Mouse (Mus musculus) E14TG2a.4 (cell line): ENCODE data around the gene Kif21b.

Experiments
- CTCF ChIP-seq: conservative IDR thresholded peaks from 2 replicates; pipeline ENCODE4 v1.5.1; 2014; ENCODE audit warnings: low read length
- NANOG ChIP-seq: IDR thresholded peaks from 2 replicates; pipeline ENCODE4 v1.6.1; 2014; ENCODE audit warnings: borderline replicate concordance, low read length, mixed read lengths
- POU5F1 ChIP-seq: IDR thresholded peaks from 2 replicates; pipeline ENCODE4 v1.6.1; 2014; ENCODE audit warnings: low read length, borderline replicate concordance

DNA sequence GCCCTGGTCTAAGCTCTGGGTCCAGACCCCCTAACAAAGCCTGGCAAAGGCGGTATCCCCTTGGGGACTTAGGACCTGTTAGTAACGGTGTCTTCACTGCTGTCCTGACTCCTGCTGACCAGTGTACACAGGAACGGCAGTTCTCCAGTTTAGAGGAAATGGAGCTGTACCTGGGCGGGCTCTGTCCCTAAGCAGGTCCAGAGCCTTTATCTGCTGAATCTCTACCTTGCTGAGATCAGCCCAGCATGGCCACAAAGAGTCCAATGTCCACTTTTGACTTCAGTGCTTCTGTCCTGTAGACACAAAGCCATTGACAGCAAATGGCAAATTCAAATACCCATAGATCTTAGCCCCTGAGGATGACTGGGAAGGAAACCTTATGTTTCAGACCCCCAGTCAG is 25.8 kb downstream of the Kif21b start:
- TF ChIP-seq CTCF: no peak
- TF ChIP-seq NANOG: no peak
- TF ChIP-seq POU5F1: no peak
